Mouse (Mus musculus): ENCODE measurements around the gene Krt9.
"Not testable (repeated sequence)": the region's sequence is repeated elsewhere in the genome, so short reads cannot be mapped to it uniquely, and the experiment has no call there.

- not testable (repeated sequence) for TF ChIP-seq CTCF (IDR thresholded peaks at IDR 0.05; ENCODE audit: borderline replicate concordance, insufficient read depth, low read depth, low read length); POLR2A (IDR thresholded peaks at IDR 0.05; ENCODE audit: borderline replicate concordance, insufficient read depth, low read length)
These were observed 47.2 kb upstream of the Krt9 start for GRCm38 (mm10) chr11:100240272-100240671.

All from cerebellum, adult 2 months (tissue).